Mouse (Mus musculus) spleen, adult 18-20 months (tissue): ENCODE data around the gene Kncn.

Source experiments
- DNase-seq, 2 experiments: peaks; one replicate each; pipeline ENCODE4 v3.0.0; 2022; ENCODE audit warnings: mixed read lengths in 2 of 2

Kncn gene

DNA sequence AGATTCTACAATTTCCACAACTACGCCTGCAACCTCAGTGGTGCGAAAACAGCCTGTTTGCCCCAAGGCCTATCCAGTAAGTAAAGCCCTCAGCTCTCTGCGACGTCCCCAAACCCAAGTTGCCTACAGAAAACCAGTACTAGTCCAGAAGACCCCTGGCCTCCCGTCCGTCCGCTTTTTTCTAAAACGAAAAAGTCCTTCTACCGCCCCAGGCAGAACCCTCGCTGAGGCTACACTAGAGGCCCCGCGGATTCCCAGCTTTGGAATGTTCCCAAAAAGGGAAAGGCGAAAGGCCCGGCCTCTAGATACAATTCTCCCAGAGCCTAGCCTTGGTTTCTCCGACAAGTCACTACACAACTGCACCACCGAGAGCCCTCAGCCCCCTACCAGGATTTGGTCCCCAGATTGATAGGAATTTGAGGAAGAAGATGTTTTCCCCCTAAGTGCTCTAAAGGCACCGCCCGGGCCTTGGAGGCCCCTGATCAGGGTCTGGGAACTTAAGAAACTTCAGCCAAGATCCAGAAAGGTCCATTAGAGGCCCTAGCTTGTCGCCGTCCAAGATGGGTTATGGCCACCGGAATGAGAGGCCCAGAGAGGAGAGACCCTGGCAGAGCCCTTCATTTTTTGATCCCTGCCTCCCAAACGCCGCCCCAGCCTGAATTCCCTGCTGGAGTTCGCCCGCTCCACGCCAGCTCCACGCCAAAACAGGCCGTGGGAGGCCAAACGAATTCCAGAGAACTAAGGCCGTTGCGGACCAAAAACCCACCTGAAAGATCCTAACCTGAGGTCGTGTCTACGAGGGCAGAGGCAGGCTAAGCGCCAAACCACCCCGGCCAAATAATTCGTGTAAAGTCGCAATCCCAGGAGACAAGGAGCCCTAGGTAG, 54.3 kb downstream of the Kncn start:
- DNase-seq: no peak
